Mouse (Mus musculus) cerebellum, adult 11-12 months (tissue): Measurements from ENCODE around the gene Cdca5.
"Not testable (repeated sequence)": the region's sequence is repeated elsewhere in the genome, so short reads cannot be mapped to it uniquely, and the experiment has no call there.

ENCODE experiments used
- DNase-seq: peaks from one replicate; pipeline ENCODE4 v3.0.0; 2022

The Cdca5 gene

DNA sequence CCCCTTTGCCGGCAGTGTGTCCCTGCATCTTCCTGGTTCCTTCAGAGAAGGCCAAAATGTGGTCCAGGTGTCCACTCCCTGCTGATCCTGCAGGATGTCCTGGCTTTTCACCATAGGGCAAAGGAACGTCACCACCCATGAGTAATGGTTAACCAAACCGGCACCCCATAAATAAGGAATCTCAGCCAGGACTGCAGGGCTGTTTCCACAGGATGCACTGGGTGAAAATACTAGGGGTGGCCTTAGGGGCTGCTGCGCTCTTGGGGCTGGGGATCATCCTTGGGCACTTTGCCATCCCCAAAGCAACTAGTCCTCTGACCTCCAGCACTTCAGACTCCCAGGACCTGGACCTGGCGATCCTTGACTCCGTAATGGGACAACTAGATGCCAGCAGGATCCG, 20.8 kb downstream of the Cdca5 start, which contains the start of gene Naaladl1:
TSS of gene Naaladl1 (plus strand) at position 197 of the 400 bp plus-strand sequence.
- no peak for DNase-seq

DNA sequence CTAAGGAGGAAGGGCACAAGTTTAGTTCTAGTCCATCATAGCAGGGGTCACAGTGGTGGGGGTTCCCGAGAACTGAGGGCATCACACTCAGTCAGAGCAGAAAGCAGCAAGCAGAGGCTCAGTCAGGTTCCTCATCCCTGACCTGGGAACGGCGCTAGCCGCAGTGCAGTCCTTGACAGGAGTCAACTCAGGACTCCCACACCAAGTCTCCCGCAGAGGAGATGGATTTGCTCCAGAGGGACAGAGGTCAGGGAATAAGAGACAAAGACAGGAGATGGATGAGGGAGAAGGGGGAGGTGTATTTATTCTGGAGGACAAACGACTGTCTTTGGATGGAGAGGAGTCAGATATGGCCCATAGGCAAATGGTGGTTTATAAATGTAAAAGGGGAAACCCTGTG, 28.3 kb downstream of the Cdca5 start:
- no peak for DNase-seq

DNA sequence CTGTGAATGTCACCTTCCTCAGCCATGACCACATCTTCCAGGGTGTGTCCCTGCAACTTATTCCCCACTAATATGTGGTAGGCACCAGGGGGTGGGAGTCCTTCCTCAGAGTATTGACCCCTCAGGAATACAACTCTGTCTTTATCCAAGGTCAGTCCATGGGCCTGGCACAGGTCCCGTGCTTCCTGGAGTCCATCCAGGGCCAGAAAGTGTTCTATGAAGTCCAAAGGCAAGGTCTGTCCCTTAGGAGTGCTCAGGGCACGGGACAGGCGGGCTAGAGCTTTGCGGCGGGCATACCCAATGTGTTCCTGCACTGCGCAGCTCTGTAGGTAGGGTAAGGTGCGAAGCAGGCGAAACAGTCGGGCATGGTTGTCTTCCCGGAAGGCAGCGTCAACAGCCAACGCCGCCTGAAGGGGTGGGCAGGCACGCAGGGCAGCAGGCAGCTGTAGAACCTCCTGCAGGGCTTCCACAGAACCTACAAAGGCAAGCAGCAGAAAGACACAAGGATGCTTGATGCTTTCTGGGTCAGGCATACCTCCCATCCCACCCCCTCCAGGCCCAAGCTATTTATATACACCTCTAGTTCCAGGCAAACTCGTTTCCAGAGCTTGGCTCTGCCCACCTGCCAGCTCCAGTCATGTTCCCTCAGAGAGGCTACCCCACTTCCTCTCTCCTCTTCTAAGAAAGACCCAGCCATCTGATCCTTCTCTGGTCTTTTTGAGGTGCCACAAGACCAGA, 31.5 kb downstream of the Cdca5 start:
- peak; percentile 58 for DNase-seq

DNA sequence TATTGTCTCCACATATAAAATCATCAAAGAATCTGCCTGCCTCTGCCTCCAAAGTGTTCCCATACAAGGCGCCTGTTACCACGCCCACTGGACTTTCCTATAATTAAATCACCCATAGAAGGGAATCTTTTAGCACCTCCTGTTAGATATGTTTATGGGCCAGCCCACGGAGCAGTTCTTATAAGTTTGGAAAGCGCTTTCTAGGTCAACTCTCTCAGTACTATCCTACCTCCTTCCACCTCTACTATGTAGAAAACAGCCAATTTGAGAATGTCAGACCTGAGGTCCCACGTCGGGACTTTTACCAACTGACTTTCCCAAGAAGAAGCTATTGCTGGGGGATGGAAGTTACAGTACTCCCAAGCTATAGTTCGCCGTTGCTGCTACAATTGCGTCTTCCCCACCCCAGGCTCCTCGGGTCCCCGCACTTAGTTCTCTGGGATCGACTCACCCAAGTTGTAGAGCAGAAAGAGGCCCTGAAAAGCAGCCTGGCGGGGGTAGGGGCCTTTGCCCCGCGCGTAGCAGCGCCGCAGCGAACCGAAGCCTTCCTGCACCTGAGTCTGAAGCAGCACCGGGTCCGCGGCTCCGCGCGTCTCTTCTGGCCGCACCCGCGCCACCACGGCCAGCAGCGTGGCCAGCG, 32.7 kb downstream of the Cdca5 start:
- no peak for DNase-seq

DNA sequence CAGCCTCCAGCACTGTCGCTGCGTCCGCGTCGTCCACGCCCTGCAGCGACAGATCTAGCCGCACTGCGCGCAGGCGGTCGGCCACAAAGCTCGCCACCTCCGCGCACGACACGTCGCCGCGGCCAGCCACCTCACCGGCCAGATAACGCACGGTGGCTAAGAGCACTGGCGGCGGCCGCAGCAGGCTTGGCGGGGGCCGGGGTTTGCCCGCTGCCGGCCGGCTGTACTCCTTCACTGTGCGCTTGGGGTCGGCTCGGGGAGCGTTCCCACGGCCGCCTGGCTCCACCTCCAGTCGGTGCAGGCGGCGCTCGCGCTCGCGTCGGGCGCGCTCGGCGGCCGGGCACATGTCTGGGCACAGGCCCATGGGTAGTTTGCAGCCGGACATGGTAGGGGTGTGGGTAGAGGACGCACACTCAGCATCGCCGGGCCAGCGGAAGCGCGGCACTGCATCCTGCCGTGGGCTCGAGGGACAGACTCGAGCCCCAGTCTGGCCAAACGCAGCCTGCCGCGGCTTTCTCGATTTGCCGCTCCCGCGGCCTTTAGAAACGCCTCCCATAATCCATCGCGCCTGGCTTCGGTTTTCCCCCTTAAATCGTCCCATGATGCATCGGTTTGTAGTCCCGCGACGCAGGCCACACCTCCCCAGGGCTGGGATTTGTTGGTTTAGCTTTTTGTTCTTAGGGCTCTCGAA, 33.3 kb downstream of the Cdca5 start, which contains the start of gene Sac3d1:
TSS of gene Sac3d1 (minus strand) at position 665 of the 691 bp plus-strand sequence.
- peak; percentile 86 for DNase-seq

DNA sequence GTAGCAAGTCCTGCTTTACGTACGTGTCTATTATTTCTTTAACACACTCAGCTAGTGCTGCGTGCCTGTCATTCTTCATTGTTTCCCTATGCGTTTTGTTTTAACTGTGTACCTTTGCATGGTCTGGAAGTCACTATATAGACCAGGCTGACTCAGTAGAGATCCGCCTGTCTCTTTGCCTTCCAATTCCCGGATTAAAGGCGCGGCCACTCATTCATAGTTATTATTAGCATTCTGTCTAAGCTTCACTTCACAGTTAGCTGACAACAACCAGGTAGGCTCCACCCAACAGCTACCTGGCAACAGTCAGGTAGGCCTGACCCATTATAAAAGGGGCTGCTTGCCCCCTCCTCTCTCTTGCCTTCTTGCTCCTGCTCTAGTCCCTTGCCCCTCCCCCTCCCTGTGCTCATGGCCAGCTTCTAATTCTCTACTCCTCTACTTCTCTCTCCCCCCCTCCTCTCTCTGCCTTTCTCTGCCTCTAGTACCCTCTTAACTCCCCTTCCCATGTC, 33.9 kb downstream of the Cdca5 start:
- peak; percentile 66 for DNase-seq

DNA sequence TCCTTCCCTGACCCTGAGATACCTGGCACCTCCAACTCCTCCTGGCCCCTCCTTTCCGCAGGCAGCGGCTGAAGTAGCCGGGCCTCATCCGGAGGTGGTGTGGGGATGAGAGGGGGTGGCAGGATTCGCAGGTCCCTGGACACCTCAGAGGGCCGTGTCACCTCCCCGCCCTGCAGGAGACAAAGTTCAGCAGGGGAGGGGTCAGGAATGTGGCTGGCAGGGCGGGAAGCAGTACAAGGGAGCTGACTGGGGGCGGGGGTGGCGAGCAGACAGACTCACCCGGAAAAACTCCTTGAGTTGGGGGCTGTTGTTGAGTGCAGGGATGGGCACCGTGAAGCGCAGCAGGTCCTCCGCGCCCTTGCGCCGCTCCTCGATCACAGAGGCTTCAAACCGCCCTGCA, 37.0 kb downstream of the Cdca5 start:
- DNase-seq: no peak

DNA sequence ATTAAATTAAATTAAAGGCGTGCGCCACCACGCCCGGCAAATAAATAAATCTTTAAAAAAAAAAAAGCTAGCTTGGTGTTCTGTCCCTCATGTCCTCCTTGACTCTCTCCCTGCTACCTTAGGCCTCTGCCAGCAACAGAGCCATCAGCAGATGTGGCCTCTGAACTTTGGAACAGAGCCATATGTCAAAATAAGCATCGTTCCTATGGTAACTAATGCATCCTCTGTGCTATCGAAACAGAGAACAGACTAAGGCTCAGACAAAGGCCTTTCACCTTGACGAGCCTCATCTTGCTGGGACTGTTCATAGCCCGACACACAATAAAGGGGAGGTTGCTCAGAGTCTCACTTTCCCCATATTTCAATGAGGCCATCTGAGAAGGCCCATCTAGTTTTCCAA, 38.5 kb downstream of the Cdca5 start:
- DNase-seq: peak; percentile 30

DNA sequence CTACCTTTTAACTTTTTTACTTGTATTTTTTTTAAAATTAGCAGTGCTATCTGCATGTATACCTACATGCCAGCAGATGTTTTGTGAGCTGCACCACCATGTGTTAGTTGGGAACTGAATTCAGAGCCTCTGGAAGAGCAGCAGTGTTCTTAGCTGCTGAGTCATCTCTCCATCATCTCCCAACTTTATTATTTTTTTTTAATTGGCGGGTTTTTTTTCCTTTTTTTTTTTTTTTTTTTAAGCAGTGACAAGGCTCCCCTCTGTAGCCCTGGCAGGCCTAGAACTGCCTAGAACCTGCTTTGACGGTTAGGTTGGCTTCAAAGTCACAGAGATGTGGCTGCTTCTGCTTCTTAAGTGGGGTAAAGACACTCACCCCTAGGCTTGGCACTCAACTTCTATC, 40.1 kb downstream of the Cdca5 start:
- no peak for DNase-seq

DNA sequence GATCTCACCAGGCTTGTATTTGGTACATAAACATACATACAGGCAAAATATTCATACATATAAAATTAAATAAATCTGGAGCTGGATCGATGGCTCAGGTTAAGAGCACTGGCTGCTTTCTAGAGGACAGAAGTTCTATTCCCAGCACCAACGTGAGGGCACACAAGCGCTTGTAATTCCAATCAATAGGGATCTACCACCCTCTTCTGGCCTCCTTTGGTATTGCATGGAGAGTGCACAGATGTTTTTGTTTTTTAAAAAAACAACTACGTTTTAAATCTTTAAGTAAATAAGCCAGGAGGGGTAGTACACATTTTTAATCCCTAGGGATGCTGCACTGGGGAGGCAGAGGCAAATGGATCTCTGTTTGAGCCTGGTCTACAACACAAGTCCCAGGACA, 41.5 kb downstream of the Cdca5 start:
- DNase-seq: no peak

DNA sequence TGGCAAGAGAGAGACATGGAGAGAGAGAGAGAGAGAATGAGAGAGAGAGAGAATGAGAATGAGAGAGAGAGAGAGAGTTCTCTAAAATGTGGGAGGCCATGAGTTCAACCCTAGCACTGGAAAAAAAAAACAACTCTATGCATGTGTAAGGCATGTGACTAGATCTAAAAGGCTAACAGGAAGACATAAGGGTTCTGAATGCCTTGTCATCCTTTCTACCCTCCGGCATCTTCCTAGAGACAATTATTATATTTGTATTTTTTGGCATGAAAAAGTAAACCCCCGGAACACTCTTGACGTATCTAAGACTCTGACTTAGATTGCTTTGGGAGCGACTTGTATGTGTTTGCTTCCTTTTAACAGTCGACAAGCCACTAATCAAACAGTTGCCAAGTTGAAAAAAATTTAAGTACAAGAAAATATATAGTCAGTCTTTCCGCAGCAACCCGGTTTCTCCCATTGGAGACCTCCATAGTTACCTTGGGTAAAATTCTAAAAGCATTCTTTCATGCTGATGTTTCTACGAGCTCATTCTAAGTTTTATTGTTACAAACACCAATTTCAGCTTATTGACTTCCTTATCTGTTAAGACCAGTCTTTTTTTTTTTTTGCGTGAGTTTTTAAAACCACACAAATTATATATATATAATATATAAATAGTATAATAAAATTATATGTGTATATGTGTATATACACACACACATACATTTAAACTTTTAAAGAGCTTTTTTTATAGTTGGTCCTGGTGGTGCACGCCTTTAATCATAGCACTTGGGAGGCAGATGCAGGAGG, 42.2 kb downstream of the Cdca5 start:
- no peak for DNase-seq

DNA sequence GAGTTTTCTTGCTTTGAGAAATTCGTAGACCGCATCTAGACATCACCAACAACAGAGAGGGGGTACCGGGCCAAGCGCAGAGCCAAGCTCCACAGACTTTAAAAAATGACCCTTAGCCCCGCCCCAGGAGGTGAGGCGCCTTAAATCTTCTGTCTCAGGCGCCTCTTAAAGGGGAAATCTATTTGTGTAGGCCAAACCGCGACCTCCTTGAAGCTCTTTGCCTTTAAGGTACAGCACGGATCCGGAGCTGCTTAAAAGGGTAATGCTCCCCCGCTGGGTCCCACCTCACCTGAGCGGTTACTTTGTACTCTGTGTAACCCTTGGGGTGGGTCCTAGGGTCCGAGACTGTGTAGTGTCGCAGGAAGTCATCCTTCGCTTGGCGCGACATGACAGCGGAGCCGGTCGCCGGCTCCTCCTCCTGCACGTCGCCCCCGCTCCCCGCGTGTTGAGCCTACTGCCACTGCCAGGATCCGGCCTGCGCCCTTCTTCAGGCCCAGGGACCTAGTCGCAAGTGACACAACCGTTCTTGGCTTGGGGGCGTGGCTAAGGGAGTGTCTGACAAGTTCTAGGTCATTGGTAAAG, 43.1 kb downstream of the Cdca5 start, which contains the start of gene Snx15:
TSS of gene Snx15 (minus strand) at position 545 of the 582 bp plus-strand sequence.
- peak; percentile 98 for DNase-seq

DNA sequence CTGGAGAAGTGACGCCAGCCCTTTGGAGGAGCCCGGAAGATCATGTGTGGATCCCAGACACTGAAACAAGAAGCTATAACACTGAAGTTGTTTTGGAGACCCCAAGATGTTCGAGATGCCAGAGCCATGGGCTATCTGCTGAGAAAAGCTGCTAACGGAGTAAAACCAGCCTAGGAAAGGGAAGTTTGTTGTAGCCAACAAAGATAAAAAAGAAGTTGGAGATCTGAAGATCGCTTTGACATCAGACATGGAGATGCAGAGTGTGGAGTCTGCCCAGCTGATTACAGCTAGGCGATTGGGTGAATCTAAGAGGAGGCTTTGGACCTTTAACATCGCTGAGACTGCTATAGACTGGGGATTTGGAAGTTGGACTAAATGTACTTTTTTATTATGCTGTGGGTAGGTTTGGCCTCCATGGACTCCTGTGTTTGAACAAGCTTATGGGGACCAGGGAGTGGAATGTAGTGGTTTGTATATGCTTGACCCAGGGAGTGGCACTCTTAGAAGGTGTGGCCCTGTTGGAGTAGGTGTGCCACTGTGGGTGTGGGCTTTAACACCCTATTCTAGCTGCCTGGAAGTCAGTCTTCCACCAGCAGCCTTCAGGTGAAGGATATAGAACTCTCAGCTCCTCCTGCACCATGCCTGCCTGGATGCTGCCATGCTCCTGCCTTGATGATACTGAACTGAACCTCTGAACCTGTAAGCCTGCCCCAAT, 45.8 kb downstream of the Cdca5 start:
- not testable (repeated sequence) for DNase-seq

DNA sequence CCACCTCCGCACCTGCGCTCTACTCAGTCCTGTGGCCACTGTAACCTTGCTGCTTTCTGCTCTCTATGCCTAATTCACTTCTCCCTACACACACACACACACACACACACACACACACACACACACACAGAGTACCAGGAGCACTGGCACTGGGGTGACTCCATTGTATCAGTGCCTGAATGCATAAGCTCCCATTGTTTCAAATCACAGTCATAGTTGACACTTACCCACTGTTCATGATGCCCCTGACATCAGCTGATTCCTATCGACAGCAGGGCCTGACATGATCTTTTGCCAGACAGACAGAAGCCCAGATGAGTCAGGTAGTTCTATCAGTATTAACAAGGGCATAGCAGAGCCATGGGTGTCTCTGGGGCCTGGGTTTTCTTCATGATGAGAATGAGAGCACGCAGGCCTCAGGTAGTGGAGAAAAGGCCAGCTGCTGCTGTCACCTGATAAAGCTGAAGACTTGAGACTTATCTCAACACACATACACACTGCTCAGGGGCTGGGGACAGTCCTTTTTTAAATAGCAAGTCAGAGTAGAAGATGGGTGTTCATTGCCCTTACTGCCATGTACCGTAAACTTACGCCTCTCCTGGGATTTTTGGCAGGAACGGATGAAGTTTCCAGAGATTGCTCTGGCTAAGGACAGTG, 47.5 kb downstream of the Cdca5 start:
- DNase-seq: no peak

DNA sequence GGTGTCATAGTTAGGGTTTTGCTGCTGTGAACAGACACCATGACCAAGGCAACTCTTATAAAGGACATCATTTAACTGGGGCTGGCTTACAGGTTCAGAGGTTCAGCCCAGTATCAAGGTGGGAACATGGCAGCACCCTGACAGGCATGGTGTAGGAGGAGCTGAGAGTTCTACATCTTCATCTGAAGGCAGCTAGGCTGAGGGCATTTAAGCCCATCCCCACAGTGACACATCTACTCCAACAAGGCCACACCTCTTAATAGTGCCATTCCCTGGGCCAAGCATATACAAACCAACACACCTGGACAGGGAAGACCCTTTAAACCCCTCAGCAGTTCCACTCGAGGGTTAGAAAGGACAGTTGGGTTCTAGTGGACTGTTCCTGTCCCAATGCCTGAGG, 48.4 kb downstream of the Cdca5 start:
- not testable (repeated sequence) for DNase-seq

DNA sequence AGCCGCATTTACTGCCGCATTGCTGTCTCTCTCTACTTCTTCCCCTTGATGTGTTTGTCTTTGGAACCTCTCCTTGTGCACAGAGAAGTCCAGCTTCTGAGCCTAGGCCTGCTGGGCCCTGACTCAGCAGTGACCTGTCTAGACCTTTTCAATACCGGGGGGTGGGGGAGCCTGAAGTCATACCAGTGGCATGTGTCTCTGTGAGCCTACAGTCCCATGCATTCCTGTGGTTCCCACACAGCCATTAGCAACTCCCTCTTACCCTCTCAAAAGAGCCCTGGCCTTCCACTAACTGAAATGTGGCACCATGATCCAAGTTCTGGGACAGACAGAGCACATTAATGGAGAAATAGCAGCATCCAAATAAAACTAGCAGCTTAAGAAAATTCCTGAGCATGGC, 51.6 kb downstream of the Cdca5 start:
- DNase-seq: no peak

DNA sequence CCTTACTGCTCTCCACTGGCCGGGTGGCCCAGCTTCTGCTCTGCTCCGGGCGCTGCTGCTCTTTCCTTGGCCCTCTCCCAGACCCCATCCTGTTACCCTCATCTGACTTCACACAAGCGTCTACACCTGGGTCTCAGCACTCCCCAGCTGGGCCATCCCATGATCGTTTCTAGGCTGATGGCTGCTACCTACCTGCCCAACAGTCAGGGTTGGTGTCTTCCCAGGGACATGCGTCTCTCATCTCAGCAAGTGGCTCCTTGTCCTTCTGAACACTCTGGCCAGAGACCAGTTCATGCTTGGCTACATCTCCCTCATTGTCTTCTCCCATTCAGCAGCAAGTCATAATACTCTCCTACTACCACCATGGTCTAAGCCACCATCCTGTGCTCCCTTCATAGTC, 54.9 kb downstream of the Cdca5 start:
- peak; percentile 71 for DNase-seq

DNA sequence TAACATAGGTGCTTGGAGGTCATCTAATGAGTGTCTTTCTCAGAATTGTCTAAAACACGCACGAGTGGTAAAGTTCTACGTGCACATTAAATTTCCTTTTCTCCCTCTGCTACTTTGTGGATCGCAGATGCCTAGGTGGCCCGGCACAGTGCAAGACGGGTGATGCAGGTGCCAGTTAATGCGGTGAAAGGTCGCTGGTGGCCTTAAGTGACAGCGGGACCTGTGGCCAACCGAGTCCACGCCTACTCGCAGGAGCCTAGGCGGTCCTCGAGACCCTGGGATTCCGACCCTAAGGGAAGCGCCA, 55.5 kb downstream of the Cdca5 start:
- DNase-seq: no peak

DNA sequence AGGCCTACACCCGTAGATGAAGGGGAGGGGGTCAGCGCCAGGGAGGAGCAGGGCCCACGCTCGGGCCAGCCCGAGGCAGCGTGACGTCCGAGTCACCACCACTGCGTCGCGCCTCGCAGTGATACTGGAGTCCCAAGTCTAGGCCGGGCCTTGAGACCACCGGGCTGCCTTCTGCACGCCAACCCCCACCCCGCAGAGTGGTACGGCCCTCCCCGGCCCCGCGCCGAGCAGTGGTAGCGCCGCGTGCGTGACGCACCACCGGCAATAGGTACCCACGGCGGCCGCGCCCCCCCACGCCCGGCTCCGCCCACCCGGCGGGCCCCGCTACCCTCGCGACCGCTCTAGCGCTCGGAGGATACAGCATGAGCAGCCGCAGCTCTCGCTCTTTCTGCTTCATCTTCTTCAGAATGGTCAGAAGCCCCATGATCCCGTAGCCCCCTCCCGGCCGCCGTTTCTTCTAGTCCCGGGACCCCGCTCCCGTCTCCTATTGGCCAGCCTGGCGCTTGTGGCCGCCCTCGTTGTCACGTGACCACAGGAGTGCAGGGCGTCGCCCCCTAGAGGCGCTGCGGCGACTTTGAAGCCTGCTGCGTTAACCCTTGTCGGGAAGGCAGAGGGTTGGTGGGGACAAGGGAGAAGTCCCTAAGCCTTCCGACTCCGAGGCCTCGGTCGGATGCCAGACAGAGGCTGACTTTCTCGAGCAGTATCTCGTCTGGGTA, 56.1 kb downstream of the Cdca5 start, which contains the start of gene Batf2:
TSS of gene Batf2 (plus strand) at position 306 of the 716 bp plus-strand sequence.
- DNase-seq: peak; percentile 93

DNA sequence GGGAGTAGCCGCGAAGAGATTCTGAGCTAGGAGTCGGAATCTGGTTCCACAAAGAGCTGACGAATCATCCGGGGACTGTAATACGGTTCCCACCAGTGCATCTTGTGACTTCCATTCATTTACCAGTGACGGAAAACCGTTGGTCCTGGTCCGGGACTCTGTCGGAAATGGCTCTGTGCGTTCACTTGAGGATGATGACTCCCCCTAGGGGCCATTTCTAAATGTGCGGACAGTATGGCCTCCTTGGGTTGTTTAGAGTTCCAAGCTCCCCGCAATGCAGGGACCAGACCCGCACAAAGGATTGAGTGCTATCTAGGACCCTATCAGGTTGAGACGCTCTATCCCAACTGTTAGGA, 56.6 kb downstream of the Cdca5 start, which contains the start of gene Arl2:
TSS of gene Arl2 (minus strand) at position 155 of the 356 bp plus-strand sequence.
- DNase-seq: peak; percentile 86
